Mouse (Mus musculus) limb, embryonic 15.5 days (tissue): Measurements from ENCODE around the gene Dnajc1. TPM values are rescaled to one million over a fixed set of nuclear protein-coding genes. Genes with fewer than 3 reads are reported as not detected.

ENCODE experiments used
- ATAC-seq: fragments of 200-750 bp; cut with Nextera tagmentation; 2 replicates; pipeline ENCODE4 v1.8.0; 2017; ENCODE audit warnings: low read depth, moderate TSS enrichment; ENCODE audit not compliant: insufficient number of reproducible peaks, low FRiP score, low TSS enrichment
- H3K27ac ChIP-seq: fragments of 300-500 bp; sonication (generic); 2 replicates; pipeline ENCODE4 v1.5.1; 2015; ENCODE audit warnings: moderate library complexity, mild to moderate bottlenecking, inconsistent platforms
- H3K27me3 ChIP-seq: fragments of 300-500 bp; sonication (generic); 2 replicates; pipeline ENCODE4 v1.6.1; 2015; ENCODE audit warnings: inconsistent platforms
- H3K36me3 ChIP-seq: fragments of 300-500 bp; sonication (generic); 2 replicates; pipeline ENCODE4 v1.6.1; 2015; ENCODE audit warnings: inconsistent platforms
- H3K4me1 ChIP-seq: fragments of 300-500 bp; sonication (generic); 2 replicates; pipeline ENCODE4 v1.6.1; 2015; ENCODE audit warnings: inconsistent platforms
- H3K4me2 ChIP-seq: fragments of 300-500 bp; sonication (generic); 2 replicates; pipeline ENCODE4 v1.6.1; 2015; ENCODE audit warnings: mild to moderate bottlenecking, inconsistent platforms
- H3K4me3 ChIP-seq: fragments of 300-500 bp; sonication (generic); 2 replicates; pipeline ENCODE4 v1.5.1; 2015; ENCODE audit warnings: mild to moderate bottlenecking, inconsistent platforms
- H3K9ac ChIP-seq: fragments of 300-500 bp; sonication (generic); 2 replicates; pipeline ENCODE4 v1.6.1; 2015; ENCODE audit warnings: inconsistent platforms
- H3K9me3 ChIP-seq: fragments of 300-500 bp; sonication (generic); 2 replicates; pipeline ENCODE4 v1.6.1; 2016; ENCODE audit warnings: inconsistent platforms
- WGBS: fragments of 180-500 bp; shearing (Covaris S2); methylation state at CpG from one replicate; pipeline ENCODE4 v1.1.7; 2015; 5-methylcytosine and 5-hydroxymethylcytosine counted together
- polyA plus RNA-seq: library from polyadenylated mRNA; unstranded; fragments of >200 nt; fragmentation: Nextera tagmentation; extraction: Ambion mirVana; gene quantifications from 2 replicates; pipeline ENCODE4 v1.2.1, GENCODE M21; 2015

The Dnajc1 gene
- polyA plus RNA-seq, 1 experiment from 2014 or later, result 42.2 TPM

DNA sequence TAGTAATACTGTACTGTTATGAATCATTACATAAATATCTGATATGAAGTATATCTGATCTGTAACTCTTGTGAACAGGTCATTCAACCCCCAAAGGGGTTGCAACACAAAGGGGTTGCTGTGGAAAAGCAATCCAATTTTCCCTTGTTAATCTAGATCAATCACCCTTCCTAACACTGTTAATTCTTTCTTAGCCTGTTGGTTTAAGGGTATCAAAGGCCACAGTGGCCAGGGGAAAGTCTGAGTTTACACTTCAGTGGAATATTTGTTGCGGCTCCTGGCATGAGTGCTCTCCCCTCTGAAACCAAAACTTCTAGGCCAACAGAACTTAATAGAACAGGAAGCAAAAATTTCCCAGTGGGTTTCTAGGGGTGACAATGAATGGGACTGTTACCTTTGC lies 28.2 kb downstream of the Dnajc1 start:
- H3K4me2 ChIP-seq, result no peak overlapping the region
- WGBS, result 87% methylated on average over 1 of the region's 1 CpGs
- H3K4me1 ChIP-seq, result no peaks in the 10 kb centered on the region
- H3K27ac ChIP-seq, result no peak overlapping the region
- no peak for ATAC-seq
- H3K9ac ChIP-seq, result no peak overlapping the region
- H3K4me3 ChIP-seq, result no peak overlapping the region
- peaks cover 12% of the 10 kb centered on the region for H3K36me3 ChIP-seq
- H3K27me3 ChIP-seq, result no peaks in the 10 kb centered on the region
- peaks cover 7% of the 10 kb centered on the region; the same call in 1 of the 2 replicates for H3K9me3 ChIP-seq

DNA sequence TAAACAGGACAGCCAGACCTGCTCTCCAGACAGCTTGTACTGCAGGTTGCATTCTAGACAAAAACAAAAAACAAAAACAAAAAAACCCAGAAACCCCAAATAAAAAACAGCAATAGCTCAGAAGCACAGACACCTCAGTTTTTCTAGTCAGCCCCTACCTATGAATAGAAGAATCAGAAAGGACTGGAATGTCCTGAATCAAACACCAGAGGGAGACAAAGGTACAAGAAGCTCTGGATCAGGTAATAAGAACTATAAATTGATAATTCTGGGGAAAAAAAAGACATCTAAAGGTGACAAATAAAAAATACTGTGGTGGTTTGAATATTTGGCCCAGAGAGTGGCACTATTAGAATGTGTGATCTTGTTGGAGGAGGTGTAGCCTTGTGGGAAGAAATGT lies 37.3 kb downstream of the Dnajc1 start:
- H3K36me3 ChIP-seq, result no peaks in the 10 kb centered on the region
- H3K27me3 ChIP-seq, result no peaks in the 10 kb centered on the region
- ATAC-seq, result no peak
- no peak overlapping the region for H3K4me3 ChIP-seq
- H3K9me3 ChIP-seq, result no peaks in the 10 kb centered on the region
- H3K4me1 ChIP-seq, result no peaks in the 10 kb centered on the region
- H3K4me2 ChIP-seq, result no peak overlapping the region
- no peak overlapping the region for H3K27ac ChIP-seq
- H3K9ac ChIP-seq, result no peak overlapping the region

DNA sequence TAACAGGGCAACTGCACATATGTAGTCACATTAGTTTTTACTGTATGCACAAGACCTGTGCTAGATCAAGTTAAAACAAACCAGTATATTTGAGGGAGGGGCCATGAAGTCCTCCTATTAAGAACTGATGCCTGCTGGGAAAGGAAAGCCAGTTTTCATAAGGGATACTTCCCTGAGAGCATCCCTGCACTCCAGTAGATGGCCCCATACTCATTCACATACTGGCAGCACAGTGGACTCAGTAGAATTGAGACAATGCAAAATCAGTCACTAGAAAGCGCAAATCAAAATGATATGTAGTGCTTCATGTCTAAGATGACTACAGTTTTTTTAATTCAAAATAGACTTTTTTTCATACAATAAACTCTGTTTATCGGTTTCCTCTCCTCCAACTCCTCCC lies 40.0 kb downstream of the Dnajc1 start:
- no peak for ATAC-seq
- WGBS, result 96% methylated on average over 2 of the region's 2 CpGs
- H3K27ac ChIP-seq, result no peak overlapping the region
- no peaks in the 10 kb centered on the region for H3K9me3 ChIP-seq
- H3K4me2 ChIP-seq, result no peak overlapping the region
- H3K9ac ChIP-seq, result no peak overlapping the region
- no peaks in the 10 kb centered on the region for H3K4me1 ChIP-seq
- no peaks in the 10 kb centered on the region for H3K27me3 ChIP-seq
- H3K36me3 ChIP-seq, result no peaks in the 10 kb centered on the region
- H3K4me3 ChIP-seq, result no peak overlapping the region

DNA sequence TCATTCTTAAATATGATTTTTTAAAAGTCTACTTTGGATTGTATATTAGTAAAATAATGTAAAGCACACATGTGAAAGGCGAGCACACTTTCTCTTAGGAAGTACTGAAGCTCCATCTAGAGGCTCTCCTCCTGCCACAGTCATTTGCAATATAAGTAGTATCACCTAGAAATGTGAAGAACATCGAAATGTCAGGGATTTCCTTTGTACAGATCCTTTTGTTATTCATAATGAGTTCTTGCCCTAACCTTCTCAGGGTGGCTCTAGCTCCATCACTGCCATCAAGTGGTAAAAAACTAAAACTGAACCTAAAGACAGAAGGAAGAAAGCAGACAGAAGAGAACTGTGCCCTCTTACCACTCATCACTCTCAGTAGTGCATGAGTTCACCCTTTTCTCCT lies 49.2 kb downstream of the Dnajc1 start:
- ATAC-seq, result no peak
- Histone ChIP-seq H3K9ac (no peak overlapping the region), H3K27ac (no peak overlapping the region), H3K4me2 (no peak overlapping the region), H3K4me3 (no peak overlapping the region), H3K4me1 (no peaks in the 10 kb centered on the region), H3K9me3 (no peaks in the 10 kb centered on the region), H3K36me3 (peaks cover 4% of the 10 kb centered on the region), H3K27me3 (no peaks in the 10 kb centered on the region)
- WGBS, result 58% methylated on average over 2 of the region's 2 CpGs

DNA sequence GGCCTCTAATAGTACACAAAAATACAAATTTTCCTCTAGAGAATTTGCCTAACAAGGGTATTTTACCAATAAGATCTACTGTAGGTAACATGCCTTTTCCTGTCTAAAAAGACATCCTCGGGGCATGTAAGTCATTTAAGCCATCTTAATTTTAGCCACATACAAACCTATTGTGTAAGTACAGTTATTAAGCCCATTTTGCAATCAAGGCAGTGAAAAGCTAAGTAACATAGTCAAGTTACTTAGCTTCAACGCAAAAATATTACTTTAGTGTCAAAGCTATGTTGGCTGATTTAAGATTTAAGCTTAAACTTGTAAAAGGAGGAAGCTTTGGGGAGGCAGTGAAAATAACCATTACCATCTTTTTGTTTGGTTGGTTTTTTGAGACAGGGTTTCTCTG lies 74.0 kb downstream of the Dnajc1 start:
- Histone ChIP-seq H3K4me2 (no peak overlapping the region), H3K9ac (no peak overlapping the region), H3K27me3 (no peaks in the 10 kb centered on the region), H3K4me3 (no peak overlapping the region), H3K27ac (no peak overlapping the region), H3K36me3 (no peaks in the 10 kb centered on the region), H3K9me3 (peaks cover 4% of the 10 kb centered on the region; the same call in 1 of the 2 replicates), H3K4me1 (no peaks in the 10 kb centered on the region)
- no peak for ATAC-seq
- WGBS, result 67% methylated on average over 2 of the region's 2 CpGs

DNA sequence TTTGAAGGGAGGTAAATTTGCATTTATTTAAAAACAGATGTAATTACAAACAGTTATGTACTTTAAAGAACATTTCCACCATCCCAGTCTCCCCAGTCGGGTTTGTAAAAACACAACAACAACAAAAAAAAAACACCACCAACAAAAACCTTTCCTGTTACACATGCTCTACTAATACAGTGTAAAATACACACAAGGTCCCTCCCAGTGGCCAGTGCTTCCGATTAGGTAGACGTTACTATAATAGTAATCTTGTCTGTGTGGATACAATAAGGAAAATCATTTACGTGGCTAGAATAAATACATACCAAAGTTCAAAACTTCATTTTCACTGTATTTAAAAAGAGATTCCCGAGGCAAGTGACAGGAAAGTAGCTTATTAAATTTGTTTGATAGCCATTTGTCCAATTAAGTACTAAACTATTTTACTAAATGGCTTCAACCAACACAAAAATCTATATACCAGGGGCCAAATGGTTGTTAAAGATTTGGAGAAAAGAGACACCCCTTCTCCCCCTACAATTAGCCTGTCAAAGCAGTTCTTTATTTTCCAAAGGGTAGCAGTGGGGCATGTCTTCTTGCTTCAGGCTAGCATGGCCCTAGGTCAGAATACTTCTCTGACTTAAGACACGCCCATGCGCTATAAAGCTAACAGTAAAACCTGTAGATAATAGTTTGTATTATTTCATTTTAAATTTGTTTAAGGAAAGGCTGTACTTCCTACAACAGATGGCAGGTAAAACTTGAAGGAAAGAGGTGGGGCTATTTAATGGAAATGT lies 74.9 kb downstream of the Dnajc1 start:
- H3K27me3 ChIP-seq, result no peaks in the 10 kb centered on the region
- no peak overlapping the region for H3K4me3 ChIP-seq
- 54% methylated on average over 7 of the region's 7 CpGs for WGBS
- no peak overlapping the region for H3K4me2 ChIP-seq
- ATAC-seq, result no peak
- H3K9ac ChIP-seq, result no peak overlapping the region
- no peaks in the 10 kb centered on the region for H3K4me1 ChIP-seq
- H3K27ac ChIP-seq, result no peak overlapping the region
- peaks cover 4% of the 10 kb centered on the region; the same call in 1 of the 2 replicates for H3K9me3 ChIP-seq
- H3K36me3 ChIP-seq, result no peaks in the 10 kb centered on the region

DNA sequence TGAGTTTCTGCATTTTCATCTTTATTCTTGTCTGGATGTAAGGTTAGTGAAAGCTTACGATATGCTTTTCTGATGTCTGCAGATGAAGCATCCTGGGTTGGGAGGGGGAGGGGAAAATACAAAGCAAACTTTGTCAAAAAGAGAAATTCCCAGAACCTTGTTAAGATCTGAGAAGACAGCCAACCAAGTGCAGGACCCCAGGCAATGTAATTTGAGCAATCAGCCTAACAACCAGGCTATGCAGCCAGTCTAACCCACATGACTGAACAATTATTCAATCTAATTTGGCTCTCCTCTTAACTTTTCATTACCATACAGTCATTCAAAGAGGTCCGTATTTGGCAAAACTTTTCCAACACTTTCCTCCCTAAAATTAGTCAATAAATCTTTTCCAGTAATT lies 75.7 kb downstream of the Dnajc1 start:
- Histone ChIP-seq H3K4me3 (no peak overlapping the region), H3K27ac (no peak overlapping the region), H3K4me2 (no peak overlapping the region), H3K9me3 (peaks cover 4% of the 10 kb centered on the region; the same call in 1 of the 2 replicates), H3K27me3 (no peaks in the 10 kb centered on the region), H3K36me3 (no peaks in the 10 kb centered on the region), H3K4me1 (no peaks in the 10 kb centered on the region), H3K9ac (no peak overlapping the region)
- ATAC-seq, result no peak
- WGBS, result 31% methylated on average over 2 of the region's 2 CpGs

DNA sequence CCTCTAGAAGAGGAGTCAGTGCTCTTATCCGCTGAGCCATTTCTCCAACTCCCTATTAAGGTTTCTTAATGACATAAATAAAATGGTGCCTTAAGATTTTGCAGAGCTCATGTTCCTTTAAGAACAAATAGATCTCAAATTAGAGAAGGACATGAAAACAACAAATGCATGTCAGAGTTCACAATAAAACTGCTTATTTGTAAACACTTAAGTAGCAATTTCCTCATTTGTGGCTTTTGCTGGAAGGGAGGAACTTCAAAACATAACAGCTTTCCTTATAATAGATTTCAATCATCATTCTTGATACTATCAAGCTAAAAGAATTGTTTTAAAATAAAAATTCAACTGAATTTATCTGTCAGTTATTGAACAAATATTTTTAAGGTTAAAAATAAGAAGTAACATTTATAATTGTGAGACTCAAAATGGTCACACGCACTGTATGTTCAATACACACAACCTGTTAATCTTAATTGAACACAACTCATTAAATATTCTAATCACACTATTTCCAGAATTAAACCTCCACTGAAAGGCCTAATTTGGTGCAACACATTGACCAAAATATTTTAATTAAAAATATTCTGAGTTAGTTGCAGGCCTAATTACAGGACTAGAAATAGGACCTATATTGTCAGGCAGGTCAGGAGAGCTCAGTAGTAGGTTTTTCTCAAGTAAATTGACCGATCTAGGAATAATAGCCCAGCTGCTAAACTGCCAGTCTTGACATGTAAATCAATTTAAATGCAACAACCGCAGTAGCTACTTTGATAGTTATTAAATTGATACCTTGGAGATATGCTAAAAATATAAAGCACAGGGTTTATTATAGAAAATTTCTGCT lies 82.1 kb downstream of the Dnajc1 start:
- no peaks in the 10 kb centered on the region for H3K27me3 ChIP-seq
- no peak for ATAC-seq
- WGBS, result 80% methylated on average over 4 of the region's 4 CpGs
- no peak overlapping the region for H3K9ac ChIP-seq
- no peaks in the 10 kb centered on the region for H3K9me3 ChIP-seq
- H3K4me3 ChIP-seq, result no peak overlapping the region
- no peaks in the 10 kb centered on the region for H3K4me1 ChIP-seq
- no peak overlapping the region for H3K27ac ChIP-seq
- H3K36me3 ChIP-seq, result no peaks in the 10 kb centered on the region
- H3K4me2 ChIP-seq, result no peak overlapping the region

DNA sequence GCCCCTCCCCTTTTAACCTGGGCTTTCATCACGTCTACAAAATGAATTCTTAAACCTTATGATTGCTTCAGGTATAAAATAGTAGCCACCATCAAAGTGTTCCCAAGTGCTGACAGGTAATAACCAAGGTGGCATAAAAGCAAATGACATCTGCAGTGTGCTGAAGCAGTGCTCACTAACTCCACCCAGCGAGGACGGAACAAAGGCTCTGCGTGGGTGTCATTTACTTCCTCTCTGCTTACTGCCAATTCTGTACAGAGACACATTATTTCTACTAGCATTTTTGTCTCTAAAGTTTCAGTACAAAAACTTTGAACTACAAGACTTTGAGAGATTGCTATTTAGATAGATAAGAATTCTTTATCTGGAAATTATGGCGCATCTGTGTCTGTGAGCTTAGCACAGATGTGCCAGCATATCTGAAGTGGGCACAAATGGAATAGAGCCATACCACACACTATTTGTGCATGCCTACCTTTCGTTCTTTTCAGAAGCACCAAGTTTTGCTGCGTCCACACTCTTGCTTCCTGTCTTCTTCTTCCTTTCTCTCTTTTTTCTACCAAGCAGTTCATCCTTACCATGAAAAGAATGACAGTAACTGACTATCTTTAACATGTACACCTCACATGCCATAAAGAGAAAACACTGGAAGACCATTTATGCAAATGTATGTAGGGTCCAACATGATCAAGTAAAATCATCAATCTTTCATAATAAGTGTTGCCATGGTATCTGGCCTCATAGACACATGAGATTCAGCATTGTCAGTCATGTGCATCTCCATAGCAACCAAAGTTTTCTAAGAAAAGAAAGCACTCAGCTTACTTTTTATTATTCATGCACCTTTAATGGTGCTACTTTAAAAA lies 85.0 kb downstream of the Dnajc1 start:
- no peak overlapping the region for H3K9ac ChIP-seq
- no peak overlapping the region for H3K4me3 ChIP-seq
- no peak for ATAC-seq
- H3K4me2 ChIP-seq, result no peak overlapping the region
- H3K36me3 ChIP-seq, result no peaks in the 10 kb centered on the region
- H3K4me1 ChIP-seq, result no peaks in the 10 kb centered on the region
- H3K27me3 ChIP-seq, result no peaks in the 10 kb centered on the region
- H3K27ac ChIP-seq, result no peak overlapping the region
- WGBS, result 75% methylated on average over 7 of the region's 7 CpGs
- H3K9me3 ChIP-seq, result no peaks in the 10 kb centered on the region

DNA sequence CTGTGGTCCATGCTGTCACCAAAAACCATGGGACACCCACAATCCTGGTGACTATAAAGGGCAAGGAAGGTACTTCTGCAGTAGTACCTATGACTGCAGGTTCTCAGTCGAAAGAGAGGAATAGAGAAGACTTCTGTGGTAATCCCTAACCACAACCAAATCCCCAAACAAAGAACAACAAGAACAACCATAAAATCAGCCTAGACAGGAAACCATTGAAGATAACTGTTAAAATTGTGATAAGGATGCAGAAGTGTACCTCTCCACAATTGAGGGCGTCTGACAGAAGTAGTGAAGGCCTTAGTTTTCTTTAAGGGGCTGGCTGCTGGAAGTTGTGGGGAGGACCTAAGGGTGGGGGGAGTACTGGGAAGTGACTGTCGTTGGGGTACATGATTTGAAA lies 91.7 kb downstream of the Dnajc1 start:
- no peaks in the 10 kb centered on the region for H3K9me3 ChIP-seq
- ATAC-seq, result no peak

DNA sequence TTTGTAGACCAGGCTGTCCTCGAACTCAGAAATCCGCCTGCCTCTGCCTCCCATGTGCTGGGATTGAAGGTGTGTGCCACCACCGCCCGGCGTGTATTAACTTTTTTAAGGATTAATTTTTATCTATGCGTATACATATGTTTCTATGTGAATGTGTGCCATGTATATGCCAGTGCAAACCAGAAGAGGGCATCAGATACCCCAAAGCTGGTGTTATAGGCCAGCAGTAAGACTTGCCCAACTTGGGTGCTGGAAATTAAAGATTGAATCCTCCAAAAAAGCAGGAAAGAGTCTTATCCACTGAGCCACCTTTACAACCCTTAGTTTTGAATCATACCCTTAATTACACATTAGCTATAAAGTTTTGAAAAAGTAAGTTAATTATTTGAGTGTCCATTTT lies 107.5 kb downstream of the Dnajc1 start:
- H3K4me2 ChIP-seq, result no peak overlapping the region
- no peaks in the 10 kb centered on the region for H3K27me3 ChIP-seq
- no peak overlapping the region for H3K9ac ChIP-seq
- WGBS, result 93% methylated on average over 6 of the region's 6 CpGs
- H3K4me1 ChIP-seq, result no peaks in the 10 kb centered on the region
- H3K27ac ChIP-seq, result no peak overlapping the region
- H3K36me3 ChIP-seq, result peaks cover 13% of the 10 kb centered on the region
- no peak overlapping the region for H3K4me3 ChIP-seq
- ATAC-seq, result no peak
- H3K9me3 ChIP-seq, result no peaks in the 10 kb centered on the region

More for the DNA sequence above, 91.7 kb downstream of the Dnajc1 start:
- Histone ChIP-seq H3K9ac (no peak overlapping the region), H3K27ac (no peak overlapping the region), H3K27me3 (no peaks in the 10 kb centered on the region), H3K4me1 (no peaks in the 10 kb centered on the region), H3K4me3 (no peak overlapping the region), H3K36me3 (peaks cover 6% of the 10 kb centered on the region; the same call in 1 of the 2 replicates), H3K4me2 (no peak overlapping the region)
- 82% methylated on average over 3 of the region's 3 CpGs for WGBS
